Mouse (Mus musculus) left cerebral cortex, adult 2 months (tissue): Measurements from ENCODE around the gene Palld. TPM values are rescaled to one million over a fixed set of nuclear protein-coding genes. Genes with fewer than 3 reads are reported as not detected.

Experiments used
- DNase-seq, 2 experiments: peaks; one replicate each; pipeline ENCODE4 v3.0.0; 2021 to 2022; ENCODE audit warnings: low spot score in 2 of 2, mixed read lengths in 1 of 2; ENCODE audit errors: extremely low spot score in 1 of 2
- H3K27ac ChIP-seq: fragments of 200-600 bp; 2 replicates; pipeline ENCODE4 v1.8.1; 2022
- H3K4me3 ChIP-seq: fragments of 200-600 bp; 2 replicates; pipeline ENCODE4 v1.8.1; 2022
- CTCF ChIP-seq: fragments of 200-600 bp; IDR thresholded peaks from 2 replicates; pipeline ENCODE4 v1.8.1; 2022; ENCODE audit warnings: antibody characterized with exemption, mild to moderate bottlenecking, moderate library complexity
- intact Hi-C: fragments of 180-260 bp; cut with DNase I; formaldehyde crosslinking; loops from one replicate; pipeline ENCODE4 v1.15.1; 2025
- long read RNA-seq, 2 experiments: library from polyadenylated mRNA; stranded (forward); transcript quantifications; one replicate each; pipeline ENCODE4 v2.0.0; 2021; ENCODE audit warnings: borderline mapping rate in 2 of 2
- total RNA-seq, 2 experiments: library from RNA; stranded (reverse); gene quantifications; 2 replicates each; pipeline ENCODE4 v1.2.3; 2021

The Palld gene
- total RNA-seq: 1 to 10 TPM; 4.1 to 4.9 TPM
- long read RNA-seq, experiment 1, full-length matches to known transcripts: 1 of 5 reads
- long read RNA-seq, experiment 1, partial matches to known transcripts: 1 of 5 reads
- long read RNA-seq, experiment 1, other reads (novel, unspliced or antisense): 3 of 5 reads
- long read RNA-seq, experiment 2, full-length matches to known transcripts: 1 of 4 reads
- long read RNA-seq, experiment 2, partial matches to known transcripts: 1 of 4 reads
- long read RNA-seq, experiment 2, other reads (novel, unspliced or antisense): 2 of 4 reads

DNA sequence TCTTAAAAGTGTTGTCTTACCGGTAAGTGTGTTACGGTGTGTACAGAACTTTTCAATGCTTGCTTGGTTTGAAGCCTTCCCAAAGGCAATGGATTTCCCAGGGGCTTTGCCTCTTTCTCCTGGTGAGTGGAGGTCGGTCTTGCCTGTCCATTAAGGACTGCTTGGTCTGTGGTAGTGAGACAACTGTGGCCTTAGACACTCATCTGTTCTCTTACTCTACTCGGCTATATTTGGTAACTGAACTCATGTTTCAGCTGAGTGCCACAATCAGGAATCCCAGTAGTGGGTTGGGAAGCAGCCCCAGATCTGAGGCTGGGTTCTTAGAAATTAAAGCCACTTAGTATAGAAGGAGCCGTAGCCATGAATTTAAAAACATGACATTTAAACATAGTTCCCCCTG lies at the start of gene Palld:
Gene Palld, minus strand, starts transcription at position 170 of the 400 bp plus-strand sequence.
- TF ChIP-seq CTCF: no peak
- no peak within 1 kb of the TSS for H3K27ac ChIP-seq
- intact Hi-C loops: no loop called here
- DNase-seq: no peak
- H3K4me3 ChIP-seq: no peak within 1 kb of the TSS

DNA sequence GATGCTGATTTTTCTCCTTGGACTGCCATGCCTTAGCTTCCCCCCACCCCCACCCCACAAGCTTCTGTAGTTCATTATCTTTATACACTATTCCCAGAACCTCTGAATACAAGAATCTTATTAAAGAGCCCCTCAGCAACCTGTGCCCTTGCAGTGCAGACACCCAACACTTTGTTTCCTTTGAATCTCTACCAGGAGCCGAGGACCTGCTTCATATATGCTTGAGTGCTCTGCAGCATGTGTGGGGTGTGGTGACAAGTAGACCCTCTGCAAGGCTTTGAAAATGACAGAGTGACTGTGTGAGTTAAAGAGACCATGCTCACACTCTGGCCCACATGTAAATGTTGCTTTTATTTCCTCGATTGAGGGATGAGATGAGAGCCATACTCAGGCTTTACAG lies 35.1 kb upstream of the Palld start:
- no peak for TF ChIP-seq CTCF
- H3K27ac ChIP-seq: no peak overlapping the region
- DNase-seq: no peak
- H3K4me3 ChIP-seq: no peak overlapping the region
- intact Hi-C loops: no loop called here

GRCm38 (mm10) chr8:61933243-61933642 lies 30.8 kb upstream of the Palld start:
- no peak overlapping the region for H3K4me3 ChIP-seq
- DNase-seq: no peak
- intact Hi-C loops: no loop called here
- no peak for TF ChIP-seq CTCF
- no peak overlapping the region for H3K27ac ChIP-seq

- H3K4me3 ChIP-seq: peak within 1 kb of the TSS; percentile 67
- DNase-seq: peak; percentile 33 to 61
- TF ChIP-seq CTCF: no peak
- intact Hi-C loops: no loop called here
- H3K27ac ChIP-seq: peak within 1 kb of the TSS; percentile 71
Measured at GRCm38 (mm10) chr8:61927777-61928494, 25.4 kb upstream of the Palld start, which contains the start of gene Ddx60. TSS of gene Ddx60 (plus strand) at chr8:61928087.

DNA sequence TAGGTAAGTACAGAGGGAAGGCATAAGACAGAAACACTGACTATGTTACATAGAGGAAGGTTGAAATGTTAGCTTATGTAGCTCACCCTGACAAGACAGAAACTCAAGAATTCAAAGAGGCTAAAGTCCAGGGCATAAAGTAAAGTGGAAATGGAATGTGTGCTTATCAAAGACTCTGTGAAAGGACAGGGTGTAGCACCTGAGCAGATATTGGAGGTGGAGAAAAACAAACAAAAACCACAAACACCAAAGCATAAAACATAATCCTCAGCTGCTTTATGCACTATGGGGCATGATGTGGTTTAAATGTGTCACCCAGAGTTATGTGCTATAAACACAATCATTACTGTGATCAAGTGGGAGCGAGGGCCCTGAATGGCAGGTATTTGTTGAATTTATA lies 22.0 kb upstream of the Palld start:
- H3K4me3 ChIP-seq: no peak overlapping the region
- intact Hi-C loops: no loop called here
- DNase-seq: no peak
- TF ChIP-seq CTCF: no peak
- H3K27ac ChIP-seq: no peak overlapping the region

GRCm38 (mm10) chr8:61921454-61922054 lies 19.1 kb upstream of the Palld start:
- TF ChIP-seq CTCF: no peak
- DNase-seq: no peak
- Histone ChIP-seq H3K4me3 (no peak overlapping the region), H3K27ac (no peak overlapping the region)
- intact Hi-C loops: no loop called here

- intact Hi-C loops: no loop called here
- Histone ChIP-seq H3K27ac (no peak overlapping the region), H3K4me3 (no peak overlapping the region)
- no peak for DNase-seq
- no peak for TF ChIP-seq CTCF
Measured at GRCm38 (mm10) chr8:61920389-61920788, 17.9 kb upstream of the Palld start.

DNA sequence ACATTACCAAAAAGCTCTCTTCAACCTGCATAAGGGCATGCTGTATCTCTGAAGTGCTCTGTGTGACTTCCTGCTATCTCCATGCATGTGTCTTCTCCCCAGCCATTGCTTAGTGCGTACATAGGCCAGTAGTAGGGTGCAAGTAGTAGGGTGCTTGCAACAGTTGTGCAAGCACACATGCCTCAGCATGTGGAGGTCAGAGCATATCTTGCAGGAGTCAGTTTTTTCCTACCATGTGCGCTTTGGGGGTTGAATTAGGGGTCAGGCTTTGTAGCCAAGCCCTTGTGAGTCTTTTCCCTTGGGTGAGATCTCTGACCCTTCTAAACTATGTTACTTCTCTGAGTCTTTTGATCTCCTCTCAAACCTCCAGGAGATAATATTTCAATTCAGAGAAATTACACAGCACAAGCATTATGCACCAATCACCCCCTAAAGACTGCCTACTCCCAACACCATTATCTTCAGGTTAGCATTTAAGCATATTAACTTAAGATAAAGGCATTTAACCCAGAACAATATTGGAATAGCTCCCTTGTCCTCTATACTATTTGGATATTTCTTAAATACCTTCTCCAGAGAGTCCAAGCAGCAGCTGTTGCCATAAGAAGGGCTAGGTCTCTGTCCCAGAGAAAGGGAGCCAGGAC lies 16.8 kb upstream of the Palld start:
- TF ChIP-seq CTCF: no peak
- no peak overlapping the region for H3K4me3 ChIP-seq
- H3K27ac ChIP-seq: no peak overlapping the region
- intact Hi-C loops: no loop called here
- DNase-seq: no peak

DNA sequence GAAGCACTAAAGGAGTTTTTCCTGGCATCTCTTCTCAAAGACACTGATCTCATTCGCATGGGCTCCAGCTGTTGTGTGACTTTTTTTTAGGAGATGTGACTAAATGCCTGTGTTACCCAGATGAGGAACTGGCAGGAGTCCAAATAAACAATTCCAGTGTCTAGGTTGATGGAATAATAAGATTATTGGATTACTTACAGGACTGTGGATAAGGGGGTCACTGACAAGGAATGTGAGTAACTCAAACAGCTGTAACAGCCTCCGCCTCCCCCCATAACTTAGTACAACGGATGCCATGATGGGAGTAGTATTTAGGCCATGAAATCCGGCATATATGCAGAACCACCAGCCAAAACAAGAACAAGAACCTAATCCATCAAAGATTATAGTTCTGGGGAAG lies 14.8 kb upstream of the Palld start:
- H3K27ac ChIP-seq: no peak overlapping the region
- DNase-seq: no peak
- no peak for TF ChIP-seq CTCF
- no peak overlapping the region for H3K4me3 ChIP-seq
- intact Hi-C loops: no loop called here

GRCm38 (mm10) chr8:61913957-61914356 lies 11.5 kb upstream of the Palld start:
- intact Hi-C loops: no loop called here
- DNase-seq: no peak
- H3K27ac ChIP-seq: no peak overlapping the region
- no peak for TF ChIP-seq CTCF
- no peak overlapping the region for H3K4me3 ChIP-seq

GRCm38 (mm10) chr8:61912817-61913216 lies 10.3 kb upstream of the Palld start:
- TF ChIP-seq CTCF: no peak
- Histone ChIP-seq H3K27ac (no peak overlapping the region), H3K4me3 (no peak overlapping the region)
- intact Hi-C loops: no loop called here
- no peak for DNase-seq

GRCm38 (mm10) chr8:61909313-61909712 lies 6.8 kb upstream of the Palld start:
- intact Hi-C loops: no loop called here
- no peak for DNase-seq
- TF ChIP-seq CTCF: no peak
- no peak overlapping the region for H3K4me3 ChIP-seq
- H3K27ac ChIP-seq: no peak overlapping the region
